ENCODE assay signal across 7 mouse cellular contexts in genomic region chr6:34176111-34176863, GRCm38 (mm10). TPM values are rescaled to one million over a fixed set of nuclear protein-coding genes. Genes with fewer than 3 reads are reported as not detected.
A peak's percentile ranks its signal among the peaks of the same experiment; 100 is the strongest.
DNase-seq lines count a peak whose midpoint lies in the region; ATAC-seq and TF ChIP-seq lines count a peak whose summit lies in the region.

No protein-coding gene starts in this region.

- peaks cover 6% of the 10 kb centered on the region; the same call in 1 of the 2 replicates for H3K36me3 ChIP-seq in lung, embryonic 14.5 days (ENCODE audit: insufficient read depth)
- peaks cover 9% of the 10 kb centered on the region for H3K36me3 ChIP-seq in hindbrain, embryonic 10.5 days
- H3K36me3 ChIP-seq in lung, postnatal 0 days (ENCODE audit: insufficient read depth, low read length) = no peaks in the 10 kb centered on the region

- WGBS in lung, embryonic 14.5 days = 2% methylated on average over 29 of the region's 29 CpGs
- WGBS in hindbrain, embryonic 10.5 days = 4% methylated on average over 29 of the region's 29 CpGs
- WGBS in lung, postnatal 0 days = 1% methylated on average over 29 of the region's 29 CpGs

- H3K9ac ChIP-seq in lung, embryonic 14.5 days = peak overlapping the region; percentile 88
- peak overlapping the region; percentile 56 for H3K9ac ChIP-seq in lung, postnatal 0 days (replicated peaks; ENCODE audit: low read depth)

- no peak for TF ChIP-seq CTCF in lung, embryonic 14.5 days (IDR thresholded peaks at IDR 0.05; ENCODE audit: low read depth)
- no peak for TF ChIP-seq CTCF in bone marrow macrophage, adult 2 months (IDR thresholded peaks at IDR 0.05; ENCODE audit: low read depth, low read length)
- TF ChIP-seq CTCF in lung, postnatal 0 days (IDR thresholded peaks at IDR 0.05) = no peak

- DNase-seq in lung, embryonic 14.5 days = no peak
- no peak for DNase-seq in lung, postnatal 14 days
- DNase-seq in hindbrain, embryonic 10.5 days (ENCODE audit: low spot score) = no peak
- DNase-seq in lung, postnatal 0 days (ENCODE audit: low spot score) = peak; percentile 56
- DNase-seq in urinary bladder, postnatal 4 days (ENCODE audit: low spot score in 2 of 2) = no peak
- DNase-seq in retina, embryonic 14.5 days (ENCODE audit: low spot score) = no peak

- peak overlapping the region; percentile 66 for H3K4me2 ChIP-seq in lung, embryonic 14.5 days
- peak overlapping the region; percentile 84 for H3K4me2 ChIP-seq in lung, postnatal 0 days (replicated peaks; ENCODE audit: low read depth, low read length)

- peak overlapping the region; percentile 83 for H3K27ac ChIP-seq in lung, embryonic 14.5 days (ENCODE audit: low read depth)
- H3K27ac ChIP-seq in bone marrow macrophage, adult 2 months (ENCODE audit: insufficient read depth, low read depth, low read length) = peak overlapping the region; percentile 45
- H3K27ac ChIP-seq in hindbrain, embryonic 10.5 days = peak overlapping the region; percentile 91
- peak overlapping the region; percentile 82 for H3K27ac ChIP-seq in lung, postnatal 0 days (ENCODE audit: low read length)

- no peak for TF ChIP-seq EP300 in lung, postnatal 0 days (IDR thresholded peaks at IDR 0.05)

- no peak for TF ChIP-seq POLR2A in bone marrow macrophage, adult 2 months (IDR thresholded peaks at IDR 0.05; ENCODE audit: borderline replicate concordance, low read depth, low read length)

- ATAC-seq in lung, embryonic 14.5 days (ENCODE audit: insufficient read depth) = peak; percentile 85
- ATAC-seq in lung, postnatal 0 days = peak; percentile 74

- no peaks in the 10 kb centered on the region for H3K27me3 ChIP-seq in lung, embryonic 14.5 days (ENCODE audit: insufficient read depth, low read length)
- H3K27me3 ChIP-seq in hindbrain, embryonic 10.5 days (ENCODE audit: insufficient read depth, poor library complexity, severe bottlenecking) = no peaks in the 10 kb centered on the region
- no peaks in the 10 kb centered on the region for H3K27me3 ChIP-seq in lung, postnatal 0 days (replicated peaks; ENCODE audit: insufficient read depth, low read length)

- peaks cover 3% of the 10 kb centered on the region; the same call in 1 of the 2 replicates for H3K4me1 ChIP-seq in lung, embryonic 14.5 days (ENCODE audit: insufficient read depth)
- peaks cover 14% of the 10 kb centered on the region for H3K4me1 ChIP-seq in bone marrow macrophage, adult 2 months (ENCODE audit: control insufficient read depth, insufficient read depth, low read length)
- peaks cover 21% of the 10 kb centered on the region for H3K4me1 ChIP-seq in hindbrain, embryonic 10.5 days (replicated peaks)
- no peaks in the 10 kb centered on the region for H3K4me1 ChIP-seq in lung, postnatal 0 days (ENCODE audit: insufficient read depth, low read depth, low read length)

- H3K9me3 ChIP-seq in lung, embryonic 14.5 days (ENCODE audit: low read depth, low read length) = no peaks in the 10 kb centered on the region
- no peaks in the 10 kb centered on the region for H3K9me3 ChIP-seq in hindbrain, embryonic 10.5 days
- no peaks in the 10 kb centered on the region for H3K9me3 ChIP-seq in lung, postnatal 0 days (ENCODE audit: low read length)

- H3K4me3 ChIP-seq in lung, embryonic 14.5 days (ENCODE audit: low read depth, low read length) = peak overlapping the region; percentile 83
- peak overlapping the region; percentile 86 for H3K4me3 ChIP-seq in bone marrow macrophage, adult 2 months (ENCODE audit: insufficient read depth, low read length)
- H3K4me3 ChIP-seq in hindbrain, embryonic 10.5 days = peak overlapping the region; percentile 74
- peak overlapping the region; percentile 77 for H3K4me3 ChIP-seq in lung, postnatal 0 days (ENCODE audit: low read depth, low read length)

RNA-seq across cellular contexts. Expression of gene Slc35b4, which starts 0.6 kb away (rescaled TPM):
- polyA plus RNA-seq in lung, embryonic 14.5 days (2014; fragmentation: Nextera tagmentation; extraction: Ambion mirVana) = 71.2 and 74.2 TPM in 2 replicates
- polyA plus RNA-seq in bone marrow macrophage, adult 2 months (2012; ENCODE audit: insufficient read depth, insufficient read length, missing spikeins) = 35.2 and 39.4 TPM in 2 replicates
- 41.3 and 43.2 TPM in 2 replicates for polyA plus RNA-seq in hindbrain, embryonic 10.5 days (2016; fragmentation: Nextera tagmentation; extraction: Ambion mirVana)
- polyA plus RNA-seq in lung, postnatal 0 days (2015; fragmentation: Nextera tagmentation; extraction: Ambion mirVana) = 24.3 and 24.6 TPM in 2 replicates
